Mouse (Mus musculus): Measurements from ENCODE around the gene Bod1l. TPM values are rescaled to one million over a fixed set of nuclear protein-coding genes. Genes with fewer than 3 reads are reported as not detected.

Bod1l gene
- total and polyA plus RNA-seq, 3 experiments = 8.9 to 16.5 (median 15.4) TPM

DNA sequence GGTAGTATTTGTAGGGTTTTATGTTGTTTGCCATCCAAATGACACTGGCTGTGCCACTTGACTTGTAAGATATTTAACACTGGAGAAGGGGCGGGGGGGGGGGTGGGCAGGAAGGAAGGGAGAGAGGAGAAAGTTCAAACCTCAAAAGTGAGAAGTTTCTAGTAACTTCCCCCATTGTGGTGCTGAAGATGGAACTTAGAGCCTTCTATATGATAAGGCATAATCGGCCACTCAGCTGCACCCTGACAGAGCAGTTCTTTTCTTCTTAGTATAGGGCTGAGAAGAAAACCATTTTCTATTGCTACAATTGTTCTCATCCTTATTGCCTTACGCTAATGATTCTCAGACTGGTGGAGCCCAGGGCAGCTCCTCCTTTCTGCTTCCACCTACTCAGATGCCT lies 32.8 kb downstream of the Bod1l start:
- Histone ChIP-seq H3K4me3 (replicated peaks in 1 of 3; ENCODE audit: low read depth in 2 of 3, low read length in 2 of 3, poor library complexity in 1 of 3) (no peak overlapping the region), H3K9me3 (replicated peaks; ENCODE audit: low read length) (no peaks in the 10 kb centered on the region), H3K4me2 (ENCODE audit: insufficient read depth, low read depth, poor library complexity, severe bottlenecking) (no peak overlapping the region), H3K36me3 (replicated peaks in 1 of 2; ENCODE audit: control insufficient read depth in 1 of 2, insufficient read depth in 1 of 2, low read length in 1 of 2) (peaks cover 23 to 88% of the 10 kb centered on the region in 2 experiments), H3K4me1 (ENCODE audit: control insufficient read depth in 1 of 2, insufficient read depth in 2 of 2) (peaks cover 0 to 7% of the 10 kb centered on the region in 2 experiments; a peak in 1 of 4 replicates), H3K9ac (ENCODE audit: insufficient read depth, low read depth) (no peak overlapping the region), H3K79me2 (replicated peaks; ENCODE audit: control insufficient read depth, extremely low read depth, insufficient read depth, poor library complexity, severe bottlenecking) (no peaks in the 10 kb centered on the region), H3K27me3 (replicated peaks) (no peaks in the 10 kb centered on the region), H3K27ac (ENCODE audit: insufficient read depth, low read depth) (no peak overlapping the region)
- in situ Hi-C loops (cut with MboI; ENCODE audit: low pct_ligation_motif_present, low pct_unique_long_range_greater_than_20kb, low sequenced_read_pairs) (no loop called here), dilution Hi-C loops (cut with MboI; ENCODE audit: extremely low pct_ligation_motif_present, extremely low pct_unique_long_range_greater_than_20kb, low sequenced_read_pairs) (no loop called here)
- no peak for DNase-seq (ENCODE audit: extremely low read depth)
- no peak for TF ChIP-seq JUN (IDR thresholded peaks at IDR 0.05; ENCODE audit: insufficient read depth, low read depth, low read length)
- TF ChIP-seq POLR2AphosphoS2 (IDR thresholded peaks at IDR 0.05; ENCODE audit: low read depth, low read length) = no peak
- TF ChIP-seq ZC3H11A (IDR thresholded peaks at IDR 0.05; ENCODE audit: low read depth, low read length) = no peak
- no peak for TF ChIP-seq CTCF (conservative IDR thresholded peaks at IDR 0.05 in 1 of 2, IDR thresholded peaks at IDR 0.05 in 1 of 2; ENCODE audit: low read depth in 2 of 2, low read length in 2 of 2)
- no peak for TF ChIP-seq SMC3 (IDR thresholded peaks at IDR 0.05; ENCODE audit: low read depth, low read length)
- TF ChIP-seq PAX5 (IDR thresholded peaks at IDR 0.05; ENCODE audit: low read length) = no peak

DNA sequence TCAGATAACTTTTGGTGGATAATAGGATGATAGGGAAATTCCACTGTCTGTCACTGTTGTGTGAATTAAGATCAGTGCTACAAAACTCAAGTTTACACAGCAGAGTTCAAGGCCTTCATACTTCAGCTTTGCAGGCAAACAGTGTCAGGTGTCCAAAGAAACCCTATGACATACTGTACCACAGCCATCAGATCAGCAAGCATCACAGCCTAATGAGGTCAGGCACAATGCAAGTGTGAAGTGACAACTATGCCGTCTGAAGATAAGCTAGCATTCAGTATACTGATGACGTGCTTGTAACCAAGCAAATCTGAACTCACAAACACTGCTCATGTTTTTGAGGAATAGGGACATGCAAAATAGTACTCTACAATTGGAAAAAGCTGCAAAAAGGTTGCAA lies 36.7 kb downstream of the Bod1l start:
- Histone ChIP-seq H3K9me3 (replicated peaks; ENCODE audit: low read length) (no peaks in the 10 kb centered on the region), H3K27me3 (replicated peaks) (no peaks in the 10 kb centered on the region), H3K27ac (ENCODE audit: insufficient read depth, low read depth) (no peak overlapping the region), H3K4me2 (ENCODE audit: insufficient read depth, low read depth, poor library complexity, severe bottlenecking) (no peak overlapping the region), H3K4me1 (ENCODE audit: control insufficient read depth in 1 of 2, insufficient read depth in 2 of 2) (peaks cover 2 to 29% of the 10 kb centered on the region in 2 experiments; a peak in 3 of 4 replicates), H3K9ac (ENCODE audit: insufficient read depth, low read depth) (no peak overlapping the region), H3K79me2 (replicated peaks; ENCODE audit: control insufficient read depth, extremely low read depth, insufficient read depth, poor library complexity, severe bottlenecking) (no peaks in the 10 kb centered on the region), H3K36me3 (replicated peaks in 1 of 2; ENCODE audit: control insufficient read depth in 1 of 2, insufficient read depth in 1 of 2, low read length in 1 of 2) (peaks cover 23 to 77% of the 10 kb centered on the region in 2 experiments), H3K4me3 (replicated peaks in 1 of 3; ENCODE audit: low read depth in 2 of 3, low read length in 2 of 3, poor library complexity in 1 of 3) (no peak overlapping the region)
- dilution Hi-C loops (cut with MboI; ENCODE audit: extremely low pct_ligation_motif_present, extremely low pct_unique_long_range_greater_than_20kb, low sequenced_read_pairs) (no loop called here), in situ Hi-C loops (cut with MboI; ENCODE audit: low pct_ligation_motif_present, low pct_unique_long_range_greater_than_20kb, low sequenced_read_pairs) (no loop called here)
- TF ChIP-seq MEF2A (IDR thresholded peaks at IDR 0.05; ENCODE audit: borderline replicate concordance, low read depth, low read length) (no peak), CHD1 (IDR thresholded peaks at IDR 0.05; ENCODE audit: low read depth, low read length) (no peak), JUND (conservative IDR thresholded peaks at IDR 0.05; ENCODE audit: low read depth, low read length) (no peak), ZNF384 (IDR thresholded peaks at IDR 0.05; ENCODE audit: low read depth, low read length) (no peak), ZKSCAN1 (IDR thresholded peaks at IDR 0.05; ENCODE audit: borderline replicate concordance, low read depth, low read length) (no peak), NELFE (IDR thresholded peaks at IDR 0.05; ENCODE audit: low read depth, low read length) (no peak), RAD21 (IDR thresholded peaks at IDR 0.05; ENCODE audit: low read depth, low read length) (no peak), MYC (IDR thresholded peaks at IDR 0.05; ENCODE audit: low read depth, low read length) (no peak), GABPA (IDR thresholded peaks at IDR 0.05; ENCODE audit: insufficient replicate concordance, low read depth, low read length) (no peak), EP300 (IDR thresholded peaks at IDR 0.05; ENCODE audit: low read length) (no peak), UBTF (IDR thresholded peaks at IDR 0.05; ENCODE audit: low read depth, low read length) (no peak), SMC3 (IDR thresholded peaks at IDR 0.05; ENCODE audit: low read depth, low read length) (no peak)
- DNase-seq (ENCODE audit: extremely low read depth) = no peak

Data from CH12.LX (cell line).